21 mouse cellular contexts compared by ENCODE assay signal in the genomic region with DNA sequence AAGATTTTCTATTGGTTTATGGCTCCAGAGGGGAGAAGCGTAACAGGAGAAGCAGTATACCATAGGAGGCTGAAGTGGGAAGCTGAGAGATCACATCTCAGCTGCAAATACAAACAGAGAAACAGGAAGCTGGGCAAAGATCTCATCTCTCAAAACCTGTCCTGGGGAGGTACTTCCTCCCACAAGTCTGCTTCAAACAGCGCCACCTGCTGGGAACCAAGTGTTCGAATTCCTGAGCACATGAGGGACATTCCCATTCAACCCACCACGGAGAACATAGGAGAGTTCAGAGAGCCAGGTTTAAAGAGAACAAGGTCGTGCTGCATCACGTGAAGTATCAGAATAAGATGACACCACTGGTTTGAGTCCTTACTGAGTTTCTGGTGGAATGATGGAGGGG. TPM values are rescaled to one million over a fixed set of nuclear protein-coding genes. Genes with fewer than 3 reads are reported as not detected.
DNase-seq lines count a peak whose midpoint lies in the region; ATAC-seq and TF ChIP-seq lines count a peak whose summit lies in the region.
"Had no signal": no experiment of that assay in that cellular context is flagged by ENCODE, and none has a peak within 500 bp of the region (broad histone marks: within the 10 kb centered on the region; RNA-seq: fewer than 3 reads in every experiment).

No protein-coding gene starts in this region.

- TF ChIP-seq POLR2A in heart, adult 2 months (IDR thresholded peaks at IDR 0.05; ENCODE audit: insufficient read depth, low read depth, low read length), result no peak

- H3K79me2 ChIP-seq in heart, adult 2 months (replicated peaks; ENCODE audit: control insufficient read depth, insufficient read depth, low read length), result no peaks in the 10 kb centered on the region

- no peaks in the 10 kb centered on the region for H3K4me1 ChIP-seq in heart, adult 2 months (ENCODE audit: control insufficient read depth, insufficient read depth, low read length)
- peaks cover 3% of the 10 kb centered on the region; the same call in 1 of the 2 replicates for H3K4me1 ChIP-seq in lung, postnatal 0 days (ENCODE audit: insufficient read depth, low read depth, low read length)

- no peak overlapping the region for H3K9ac ChIP-seq in heart, adult 2 months (ENCODE audit: low read depth, low read length)
- no peak overlapping the region for H3K9ac ChIP-seq in lung, postnatal 0 days (replicated peaks; ENCODE audit: low read depth)
- H3K9ac ChIP-seq: embryonic facial prominence, embryonic 15.5 days; forebrain, embryonic 13.5 days; hindbrain, embryonic 12.5 days; limb, embryonic 12.5 days; midbrain, embryonic 15.5 days had no signal

- H3K27ac ChIP-seq in heart, adult 2 months, result no peak overlapping the region
- no peak overlapping the region for H3K27ac ChIP-seq in lung, postnatal 0 days (ENCODE audit: low read length)
- H3K27ac ChIP-seq: embryonic facial prominence, embryonic 15.5 days; forebrain, embryonic 13.5 days; hindbrain, embryonic 12.5 days; limb, embryonic 12.5 days; midbrain, embryonic 15.5 days had no signal

- intact Hi-C loops in heart, adult 2 months (cut with DNase I), result loop anchor here (5.0 kb wide), 2 partner anchors 47 to 113 kb away; partner anchors contain the start of gene Psmc4

- ATAC-seq in lung, postnatal 0 days, result no peak
- ATAC-seq: forebrain, embryonic 13.5 days; intestine, embryonic 16.5 days; midbrain, embryonic 15.5 days; Patski had no signal

- H3K4me2 ChIP-seq in lung, postnatal 0 days (replicated peaks; ENCODE audit: low read depth, low read length), result no peak overlapping the region
- H3K4me2 ChIP-seq: embryonic facial prominence, embryonic 15.5 days; forebrain, embryonic 13.5 days; hindbrain, embryonic 12.5 days; limb, embryonic 12.5 days; midbrain, embryonic 15.5 days had no signal

- WGBS in heart, adult 2 months, result 73% methylated on average over 6 of the region's 6 CpGs
- 83% methylated on average over 6 of the region's 6 CpGs for WGBS in lung, postnatal 0 days

- no peaks in the 10 kb centered on the region for H3K9me3 ChIP-seq in lung, postnatal 0 days (ENCODE audit: low read length)
- H3K9me3 ChIP-seq: embryonic facial prominence, embryonic 15.5 days; forebrain, embryonic 13.5 days; hindbrain, embryonic 12.5 days; midbrain, embryonic 15.5 days had no signal

- H3K4me3 ChIP-seq in heart, adult 2 months, result no peak overlapping the region
- H3K4me3 ChIP-seq in lung, postnatal 0 days (ENCODE audit: low read depth, low read length), result no peak overlapping the region
- H3K4me3 ChIP-seq: embryonic facial prominence, embryonic 15.5 days; forebrain, embryonic 13.5 days; hindbrain, embryonic 12.5 days; limb, embryonic 12.5 days; midbrain, embryonic 15.5 days had no signal

- no peaks in the 10 kb centered on the region for H3K36me3 ChIP-seq in heart, adult 2 months (ENCODE audit: control insufficient read depth, insufficient read depth, low read length)
- H3K36me3 ChIP-seq in lung, postnatal 0 days (ENCODE audit: insufficient read depth, low read length), result no peaks in the 10 kb centered on the region
- H3K36me3 ChIP-seq in splenic B cell, adult 2 months (ENCODE audit: control insufficient read depth, insufficient read depth, low read length, poor library complexity, severe bottlenecking), result no peaks in the 10 kb centered on the region
- H3K36me3 ChIP-seq: embryonic facial prominence, embryonic 15.5 days; hindbrain, embryonic 12.5 days; limb, embryonic 12.5 days; midbrain, embryonic 15.5 days had no signal

- 0 out of 2 replicates have a peak, but pooled peaks have one; percentile 21 for TF ChIP-seq CTCF in heart, adult 2 months (IDR thresholded peaks at IDR 0.05)
- peak; percentile 38 for TF ChIP-seq CTCF in lung, postnatal 0 days (IDR thresholded peaks at IDR 0.05)

- no peak for TF ChIP-seq EP300 in heart, adult 2 months (IDR thresholded peaks at IDR 0.05; ENCODE audit: insufficient read depth, low read depth, low read length)
- no peak for TF ChIP-seq EP300 in lung, postnatal 0 days (IDR thresholded peaks at IDR 0.05)

- DNase-seq in heart, adult 2 months, result no peak
- DNase-seq in heart, adult 18-20 months, result no peak
- no peak for DNase-seq in lung, postnatal 0 days (ENCODE audit: low spot score)
- no peak for DNase-seq in lung, postnatal 4 days
- peak; percentile 63 for DNase-seq in ES-CJ7 (ENCODE audit: low read depth, low spot score)
- peak; percentile 40 for DNase-seq in splenic B cell, adult 2 months (ENCODE audit: low read depth, low spot score)
- DNase-seq in adrenal gland, adult 8-10 months, result no peak
- DNase-seq in heart, postnatal 4 days, result no peak
- DNase-seq: adrenal gland, adult 2 months; cerebellum, adult 8-10 months; kidney, postnatal 4 days; lung, adult 18-20 months had no signal

- H3K27me3 ChIP-seq in heart, adult 2 months (ENCODE audit: control insufficient read depth, insufficient read depth, low read length), result no peaks in the 10 kb centered on the region
- no peaks in the 10 kb centered on the region for H3K27me3 ChIP-seq in lung, postnatal 0 days (replicated peaks; ENCODE audit: insufficient read depth, low read length)
- no peaks in the 10 kb centered on the region for H3K27me3 ChIP-seq in splenic B cell, adult 2 months (ENCODE audit: control insufficient read depth, insufficient read depth, low read length, poor library complexity, severe bottlenecking)
- H3K27me3 ChIP-seq: embryonic facial prominence, embryonic 15.5 days; forebrain, embryonic 13.5 days; hindbrain, embryonic 12.5 days; limb, embryonic 12.5 days; midbrain, embryonic 15.5 days; Patski had no signal

RNA-seq across cellular contexts. Expression of gene Fbl, which starts 4.1 kb away (rescaled TPM):
- 10 to 100 TPM; 34.7 TPM for total RNA-seq in heart, adult 2 months (2021)
- polyA plus RNA-seq in heart, adult 2 months (2012; rRNA removed), result 25.7 and 35.6 TPM in 2 replicates
- total RNA-seq in heart, adult 18-20 months (2021), result 10 to 100 TPM; 28.9 to 32.8 TPM
- polyA plus RNA-seq in lung, postnatal 0 days (2015; fragmentation: Nextera tagmentation; extraction: Ambion mirVana), result 36.1 and 37.2 TPM in 2 replicates
- 100 to 1,000 TPM in 1 of 4 experiments, 10 to 100 TPM in 3; 80.8 to 102 (median 88.7) TPM for total RNA-seq in adrenal gland, adult 8-10 months (2022)
- total RNA-seq in heart, postnatal 4 days (2021), result 10 to 100 TPM; 67.2 to 68.2 TPM

RNA-seq across cellular contexts. Expression of gene Dyrk1b, which starts 13.9 kb away (rescaled TPM):
- 10 to 100 TPM; 28.0 to 28.3 TPM for total RNA-seq in heart, adult 2 months (2021)
- 24.1 and 30.1 TPM in 2 replicates for polyA plus RNA-seq in heart, adult 2 months (2012; rRNA removed)
- total RNA-seq in heart, adult 18-20 months (2021), result 10 to 100 TPM; 26.0 to 32.6 TPM
- 11.6 and 12.2 TPM in 2 replicates for polyA plus RNA-seq in lung, postnatal 0 days (2015; fragmentation: Nextera tagmentation; extraction: Ambion mirVana)
- total RNA-seq in adrenal gland, adult 8-10 months (2022), result 10 to 100 TPM; 29.4 to 35.8 (median 34.7) TPM
- total RNA-seq in heart, postnatal 4 days (2021), result 10 to 100 TPM; 22.9 to 24.4 TPM

RNA-seq across cellular contexts. Expression of gene 9530053A07Rik, which starts 36.1 kb away (rescaled TPM):
- not detected for total RNA-seq in heart, adult 2 months (2021)
- polyA plus RNA-seq in heart, adult 2 months (2012; rRNA removed), result 0.08 TPM in 1 of 2 replicates, not detected in the other
- not detected for total RNA-seq in heart, adult 18-20 months (2021)
- 0.50 and 0.51 TPM in 2 replicates for polyA plus RNA-seq in lung, postnatal 0 days (2015; fragmentation: Nextera tagmentation; extraction: Ambion mirVana)
- not detected for total RNA-seq in adrenal gland, adult 8-10 months (2022)
- total RNA-seq in heart, postnatal 4 days (2021), result not detected
- total RNA-seq: adrenal gland, adult 2 months; granulocyte monocyte progenitor cell, adult 5-6 weeks; megakaryocyte progenitor cell, adult 5-6 weeks had no signal
- polyA plus RNA-seq: adrenal gland, adult 2 months had no signal

Comparison
In these comparisons a context has a peak if more than half of its experiments do, and no peak if none do; other contexts are left out.
1. DNase-seq: peak in ES-CJ7 (single experiment) and splenic B cell, adult 2 months (single experiment); none in heart, adult 2 months (0 of 2), heart, adult 18-20 months (0 of 2), lung, postnatal 0 days (single experiment), lung, postnatal 4 days (0 of 2), adrenal gland, adult 8-10 months (single experiment) and heart, postnatal 4 days (single experiment).